Mouse (Mus musculus) liver, postnatal 0 days (tissue): ENCODE data around the gene Higd2a. TPM values are rescaled to one million over a fixed set of nuclear protein-coding genes. Genes with fewer than 3 reads are reported as not detected.

ENCODE experiments used
- ATAC-seq: fragments of 200-750 bp; cut with Nextera tagmentation; 2 replicates; pipeline ENCODE4 v1.8.0; 2017; ENCODE audit warnings: mild to moderate bottlenecking, moderate library complexity
- DNase-seq: peaks from one replicate; pipeline ENCODE4 v3.0.0-alpha.2; 2016
- H3K27ac ChIP-seq: fragments of 300-500 bp; sonication (generic); 2 replicates; pipeline ENCODE4 v1.5.1; 2014; ENCODE audit warnings: antibody characterized with exemption, moderate library complexity, mild to moderate bottlenecking, low read depth
- H3K27me3 ChIP-seq: fragments of 300-500 bp; sonication (generic); 2 replicates; pipeline ENCODE4 v1.6.1; 2014; ENCODE audit warnings: low read length, control low read depth, mixed read lengths; ENCODE audit not compliant: insufficient read depth
- H3K36me3 ChIP-seq: fragments of 300-500 bp; sonication (generic); replicated peaks from 2 replicates; pipeline ENCODE4 v1.6.1; 2014; ENCODE audit warnings: mild to moderate bottlenecking, control low read depth, low read length, moderate library complexity, mixed read lengths; ENCODE audit not compliant: insufficient read depth
- H3K4me1 ChIP-seq: fragments of 300-500 bp; sonication (generic); 2 replicates; pipeline ENCODE4 v1.6.1; 2014; ENCODE audit warnings: antibody characterized with exemption, mild to moderate bottlenecking, control low read depth; ENCODE audit not compliant: insufficient read depth
- H3K4me2 ChIP-seq: fragments of 300-500 bp; sonication (generic); 2 replicates; pipeline ENCODE4 v1.6.1; 2014; ENCODE audit warnings: low read depth, mild to moderate bottlenecking, low read length, moderate library complexity, mixed read lengths
- H3K4me3 ChIP-seq: fragments of 300-500 bp; sonication (generic); 2 replicates; pipeline ENCODE4 v1.5.1; 2014; ENCODE audit warnings: low read depth, low read length
- H3K9ac ChIP-seq: fragments of 300-500 bp; sonication (generic); replicated peaks from 2 replicates; pipeline ENCODE4 v1.6.1; 2014; ENCODE audit warnings: mild to moderate bottlenecking, moderate library complexity
- H3K9me3 ChIP-seq: fragments of 300-500 bp; sonication (generic); 2 replicates; pipeline ENCODE4 v1.6.1; 2016; ENCODE audit warnings: mild to moderate bottlenecking, control low read depth, low read length, mixed read lengths
- CTCF ChIP-seq: sonication (generic); IDR thresholded peaks from 2 replicates; pipeline ENCODE4 v1.5.1; 2016; ENCODE audit warnings: antibody characterized with exemption, low read depth
- EP300 ChIP-seq: IDR thresholded peaks from 2 replicates; pipeline ENCODE4 v1.6.1; 2016; ENCODE audit warnings: antibody characterized with exemption, low read depth, mild to moderate bottlenecking
- WGBS: fragments of 180-500 bp; shearing (Covaris S2); extraction: QIAGEN DNeasy Blood & Tissue Kit; methylation state at CpG from one replicate; pipeline ENCODE4 v1.1.7; 2014; ENCODE audit not compliant: insufficient replicate concordance; 5-methylcytosine and 5-hydroxymethylcytosine counted together
- polyA plus RNA-seq: library from polyadenylated mRNA; unstranded; fragments of >200 nt; fragmentation: Nextera tagmentation; extraction: Ambion mirVana; gene quantifications from 2 replicates; pipeline ENCODE4 v1.2.1, GENCODE M21; 2015

Gene Higd2a
- polyA plus RNA-seq, 1 experiment from 2014 or later, result 169 TPM

DNA sequence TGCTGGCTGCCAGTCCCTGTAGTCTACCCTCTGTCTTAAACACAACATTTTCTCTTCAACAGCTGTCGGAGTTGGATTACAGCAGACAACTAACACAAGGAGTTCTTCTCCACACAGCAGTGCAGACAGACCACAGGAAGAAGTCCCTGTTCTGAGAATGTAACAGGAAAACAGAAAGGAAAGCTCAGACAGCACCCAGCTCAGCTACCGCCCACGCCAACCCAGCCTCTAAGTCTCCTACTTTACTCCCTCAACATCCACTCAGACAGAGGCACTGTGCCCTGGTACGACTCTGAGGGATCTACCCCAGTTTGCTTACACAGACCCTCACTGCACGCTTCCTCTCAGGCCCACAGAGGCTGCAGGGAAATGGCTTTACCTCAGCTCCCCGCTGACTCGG lies 29.4 kb upstream of the Higd2a start:
- Histone ChIP-seq H3K4me2 (no peak overlapping the region), H3K9me3 (no peaks in the 10 kb centered on the region), H3K9ac (no peak overlapping the region), H3K27me3 (no peaks in the 10 kb centered on the region), H3K27ac (no peak overlapping the region), H3K36me3 (peaks cover 63% of the 10 kb centered on the region), H3K4me3 (no peak overlapping the region), H3K4me1 (peaks cover 14% of the 10 kb centered on the region)
- DNase-seq (no peak), ATAC-seq (no peak)
- 88% methylated on average over 7 of the region's 7 CpGs for WGBS
- TF ChIP-seq CTCF (no peak), EP300 (no peak)

DNA sequence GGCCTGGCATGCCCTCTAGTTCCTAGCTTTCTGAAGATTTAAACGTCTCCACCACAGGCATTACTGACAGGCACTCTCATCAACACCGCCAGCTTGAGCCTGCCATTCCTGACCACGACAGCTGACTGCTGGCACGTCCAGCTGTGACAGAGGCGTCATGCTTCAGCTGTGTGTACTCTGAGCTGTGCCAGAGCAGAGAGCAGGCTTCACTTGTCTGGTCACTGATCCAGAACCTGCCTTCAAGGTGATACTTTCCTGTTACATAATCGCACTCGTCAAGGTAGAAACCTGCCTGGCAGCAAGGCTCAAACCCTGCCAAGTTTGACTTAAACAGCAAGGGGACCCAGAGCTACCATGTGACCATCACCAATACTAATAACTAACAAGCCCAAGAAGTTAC lies 27.4 kb upstream of the Higd2a start:
- no peak for DNase-seq
- Histone ChIP-seq H3K9me3 (no peaks in the 10 kb centered on the region), H3K27ac (no peak overlapping the region), H3K27me3 (no peaks in the 10 kb centered on the region), H3K9ac (no peak overlapping the region), H3K36me3 (peaks cover 47% of the 10 kb centered on the region), H3K4me1 (peaks cover 19% of the 10 kb centered on the region), H3K4me2 (no peak overlapping the region), H3K4me3 (no peak overlapping the region)
- 68% methylated on average over 7 of the region's 7 CpGs for WGBS
- no peak for TF ChIP-seq EP300
- TF ChIP-seq CTCF, result no peak
- ATAC-seq, result no peak

DNA sequence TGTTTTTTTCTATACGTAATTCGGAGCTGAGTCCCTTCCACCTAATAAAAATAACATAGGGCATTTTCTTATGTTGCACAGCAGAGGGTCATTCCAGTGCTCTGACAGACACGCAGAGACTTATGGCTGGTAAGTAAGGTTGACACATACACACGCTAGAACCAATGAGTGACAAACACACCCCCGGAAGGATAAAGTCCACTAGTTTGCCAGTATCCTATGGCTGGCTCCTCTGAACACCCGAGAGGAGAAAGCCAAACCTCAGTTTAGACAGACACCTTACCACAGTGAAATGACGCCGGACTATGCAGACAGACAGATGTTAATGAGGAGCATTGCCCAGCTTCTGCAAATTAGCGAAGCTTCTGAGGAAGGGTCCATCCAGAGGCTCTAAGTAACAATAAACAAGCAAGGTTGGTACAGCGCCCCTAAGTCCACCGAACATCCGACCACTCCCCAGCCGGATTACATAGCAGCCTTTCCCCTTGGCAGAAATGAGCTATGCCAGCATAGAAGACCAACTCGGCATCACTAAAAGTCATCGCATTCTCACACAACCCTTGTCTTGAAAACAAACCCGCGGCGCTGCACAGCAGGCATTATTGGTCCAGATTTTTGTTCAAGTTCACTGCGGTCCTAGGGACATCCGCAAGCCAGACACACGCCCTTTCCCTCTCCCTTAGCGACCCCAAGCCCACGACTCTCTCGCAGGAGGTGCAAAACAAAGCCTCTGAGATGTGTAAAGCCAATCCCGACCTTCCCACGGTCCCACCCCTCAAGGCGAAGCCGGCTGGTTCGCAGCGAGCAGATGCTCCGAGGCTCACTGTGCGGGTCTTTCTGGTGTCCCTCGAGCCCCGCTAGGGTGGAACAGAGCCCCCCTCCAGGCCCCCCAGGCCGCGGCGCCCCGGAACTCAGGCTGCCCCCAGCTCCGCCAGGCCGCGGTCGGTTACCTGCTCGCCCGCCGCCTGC lies 25.5 kb upstream of the Higd2a start:
- peak overlapping the region; percentile 90 for H3K4me2 ChIP-seq
- 8% methylated on average over 45 of the region's 45 CpGs for WGBS
- H3K36me3 ChIP-seq, result peaks cover 29% of the 10 kb centered on the region
- H3K27ac ChIP-seq, result peak overlapping the region; percentile 90
- peak; percentile 33 for DNase-seq
- H3K9ac ChIP-seq, result peak overlapping the region; percentile 98
- H3K4me1 ChIP-seq, result peaks cover 22% of the 10 kb centered on the region
- H3K27me3 ChIP-seq, result no peaks in the 10 kb centered on the region
- peak overlapping the region; percentile 91 for H3K4me3 ChIP-seq
- peak; percentile 59 for ATAC-seq
- peak; percentile 35; the same call in 1 of the 2 replicates for TF ChIP-seq EP300
- no peak for TF ChIP-seq CTCF
- H3K9me3 ChIP-seq, result no peaks in the 10 kb centered on the region

DNA sequence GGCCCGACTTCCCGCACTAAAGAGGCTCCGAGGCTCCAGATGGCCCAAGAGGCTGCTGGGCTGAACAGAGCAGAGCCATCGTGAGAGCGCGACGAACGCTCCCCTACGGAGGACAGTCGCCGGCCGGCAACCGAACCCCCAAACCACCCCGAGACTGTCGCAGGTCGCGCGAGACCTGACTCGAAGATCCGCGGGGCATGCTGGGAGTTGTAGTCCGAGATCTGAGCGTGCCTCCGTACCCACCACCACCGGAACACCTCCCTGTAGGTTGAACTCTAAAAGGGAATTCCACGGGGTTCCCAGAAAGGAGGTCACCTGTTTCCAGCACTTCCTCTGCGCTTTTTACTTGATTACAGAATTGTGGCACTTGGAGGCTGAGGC lies 24.8 kb upstream of the Higd2a start, which contains the start of gene 4833439L19Rik:
TSS of gene 4833439L19Rik (minus strand) at position 235 of the 381 bp plus-strand sequence.
- no peaks in the 10 kb centered on the region for H3K27me3 ChIP-seq
- no peak for TF ChIP-seq EP300
- TF ChIP-seq CTCF, result no peak
- ATAC-seq, result peak; percentile 93

DNA sequence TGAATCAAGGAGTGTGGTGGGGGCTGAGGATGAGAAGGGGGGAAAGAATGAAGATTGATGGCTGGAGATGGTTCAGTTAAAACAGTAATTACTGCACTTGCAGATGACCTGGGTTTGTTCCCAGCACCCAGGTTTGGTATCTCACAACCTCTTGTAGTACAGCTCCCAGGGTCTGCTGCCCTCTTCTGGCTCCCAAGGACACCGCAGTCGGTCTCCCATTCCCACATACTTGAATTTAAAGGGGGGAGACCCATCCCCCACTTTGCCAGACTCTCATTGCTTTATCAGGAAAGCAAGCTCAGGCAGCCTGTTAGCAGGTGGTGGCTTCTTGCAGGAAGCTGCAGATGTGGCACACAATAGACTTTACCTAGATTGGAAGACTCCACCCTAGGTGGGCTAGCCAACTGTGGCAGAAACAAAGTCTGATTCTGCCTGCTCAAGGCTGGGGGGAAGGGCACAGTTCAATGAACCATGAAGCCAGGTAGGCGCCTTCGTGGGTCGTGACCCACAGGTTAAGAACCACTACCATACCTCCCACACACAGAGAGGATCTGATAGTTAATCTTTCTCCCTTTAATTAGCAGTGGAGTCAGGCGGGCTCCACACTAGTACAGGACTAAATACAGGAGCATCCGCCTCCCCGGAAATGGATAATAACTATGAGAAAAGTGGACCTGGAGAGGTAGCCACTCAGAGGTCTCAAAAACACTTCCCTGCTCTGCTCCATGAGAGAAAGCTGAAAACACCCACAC lies 24.2 kb upstream of the Higd2a start:
- H3K27me3 ChIP-seq, result no peaks in the 10 kb centered on the region
- ATAC-seq (peak; percentile 45), DNase-seq (peak; percentile 54)
- peak overlapping the region; percentile 91 for H3K4me3 ChIP-seq
- no peaks in the 10 kb centered on the region for H3K9me3 ChIP-seq
- H3K4me1 ChIP-seq, result peaks cover 22% of the 10 kb centered on the region
- H3K9ac ChIP-seq, result peak overlapping the region; percentile 16; the same call in 1 of the 2 replicates
- H3K27ac ChIP-seq, result peak overlapping the region; percentile 90
- peak overlapping the region; percentile 90 for H3K4me2 ChIP-seq
- 44% methylated on average over 8 of the region's 8 CpGs for WGBS
- peaks cover 17% of the 10 kb centered on the region for H3K36me3 ChIP-seq
- TF ChIP-seq EP300 (no peak; the same call in 1 of the 2 replicates), CTCF (peak; percentile 64)

More for the DNA sequence above, 24.8 kb upstream of the Higd2a start, which contains the start of gene 4833439L19Rik:
- H3K4me3 ChIP-seq, result peak within 1 kb of the TSS; percentile 91
- H3K36me3 ChIP-seq, result peaks cover 23% of the 10 kb centered on the region
- WGBS, result under 1% methylated on average over 27 of the region's 27 CpGs
- no peaks in the 10 kb centered on the region for H3K9me3 ChIP-seq
- peak within 1 kb of the TSS; percentile 98 for H3K9ac ChIP-seq
- H3K4me2 ChIP-seq, result peak within 1 kb of the TSS; percentile 90
- peak within 1 kb of the TSS; percentile 90 for H3K27ac ChIP-seq
- peak; percentile 96 for DNase-seq
- H3K4me1 ChIP-seq, result peaks cover 22% of the 10 kb centered on the region

DNA sequence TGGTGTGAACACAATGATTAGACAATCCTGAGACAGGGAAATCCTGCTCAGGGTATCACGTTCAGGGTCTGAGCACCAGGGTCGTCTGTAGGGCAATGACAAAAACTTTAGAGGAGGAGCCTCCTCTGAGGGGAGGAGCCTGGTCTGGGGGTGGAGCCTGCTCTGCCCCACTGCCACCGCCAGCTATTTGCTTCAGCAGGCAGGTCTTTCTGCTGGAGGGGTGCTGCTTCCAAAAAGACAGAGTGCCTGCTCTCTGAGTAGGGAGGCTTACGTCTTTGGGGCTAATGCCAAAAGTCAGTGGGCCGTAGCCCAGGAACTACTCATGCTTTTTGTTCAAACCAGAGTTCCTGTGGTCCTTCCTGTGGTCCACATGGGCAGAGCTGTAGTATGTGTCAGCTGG lies 21.6 kb upstream of the Higd2a start:
- no peaks in the 10 kb centered on the region for H3K27me3 ChIP-seq
- H3K4me2 ChIP-seq, result no peak overlapping the region
- no peak overlapping the region for H3K27ac ChIP-seq
- peaks cover 19% of the 10 kb centered on the region for H3K4me1 ChIP-seq
- no peak overlapping the region for H3K4me3 ChIP-seq
- no peak overlapping the region for H3K9ac ChIP-seq
- TF ChIP-seq CTCF (no peak), EP300 (no peak)
- WGBS, result 57% methylated on average over 5 of the region's 5 CpGs
- H3K36me3 ChIP-seq, result no peaks in the 10 kb centered on the region
- DNase-seq (peak; percentile 24), ATAC-seq (no peak)
- no peaks in the 10 kb centered on the region for H3K9me3 ChIP-seq
